Mouse (Mus musculus) naive thymus-derived CD4-positive, alpha-beta T cell, adult 2 months (primary cell): ENCODE data around the gene Knop1.

ENCODE experiments used
- DNase-seq: peaks from one replicate; pipeline ENCODE4 v3.0.0-alpha.2; 2011; ENCODE audit warnings: low read depth

Gene Knop1

GRCm38 (mm10) chr7:118797600-118797999 lies 58.5 kb downstream of the Knop1 start:
- DNase-seq: no peak

GRCm38 (mm10) chr7:118796838-118797237 lies 59.2 kb downstream of the Knop1 start:
- DNase-seq: no peak

- no peak for DNase-seq
Measured at GRCm38 (mm10) chr7:118795779-118796178, 60.3 kb downstream of the Knop1 start.

- no peak for DNase-seq
Measured at GRCm38 (mm10) chr7:118793899-118794298, 62.2 kb downstream of the Knop1 start.
